Mouse (Mus musculus) myocyte (in vitro differentiated cells): ENCODE data around the gene Gan. TPM values are rescaled to one million over a fixed set of nuclear protein-coding genes. Genes with fewer than 3 reads are reported as not detected.

Source experiments
- H3K27me3 ChIP-seq: one replicate; pipeline ENCODE4 v1.6.1; 2011; ENCODE audit not compliant: control insufficient read depth, insufficient read depth, insufficient read length
- H3K36me3 ChIP-seq: one replicate; pipeline ENCODE4 v1.6.1; 2011; ENCODE audit not compliant: control insufficient read depth, insufficient read depth
- H3K4me2 ChIP-seq: one replicate; pipeline ENCODE4 v1.6.1; 2011; ENCODE audit warnings: low read depth, control low read depth
- H3K4me3 ChIP-seq: one replicate; pipeline ENCODE4 v1.5.1; 2011; ENCODE audit warnings: mild to moderate bottlenecking, control low read depth, moderate library complexity
- H3K79me2 ChIP-seq: one replicate; pipeline ENCODE4 v1.6.1; 2011; ENCODE audit not compliant: control insufficient read depth, insufficient read depth
- H3ac ChIP-seq: one replicate; pipeline ENCODE4 v1.6.1; 2011; ENCODE audit not compliant: control insufficient read depth, insufficient read length
- CEBPB ChIP-seq: IDR thresholded peaks from 2 replicates; pipeline ENCODE4 v1.6.1; 2011; ENCODE audit warnings: mild to moderate bottlenecking, moderate library complexity; ENCODE audit not compliant: poor library complexity, insufficient read depth, severe bottlenecking
- E2F4 ChIP-seq: IDR thresholded peaks from one replicate; pipeline ENCODE4 v1.6.1; 2011; ENCODE audit warnings: mild to moderate bottlenecking, control low read depth, moderate library complexity; ENCODE audit not compliant: insufficient read depth
- MAX ChIP-seq: IDR thresholded peaks from one replicate; pipeline ENCODE4 v1.6.1; 2011; ENCODE audit warnings: low read depth, mild to moderate bottlenecking, control low read depth
- MYOD1 ChIP-seq, 3 experiments: IDR thresholded peaks; one replicate each; pipeline ENCODE4 v1.6.1; 2011; ENCODE audit warnings: control low read depth in 2 of 3, low read depth in 2 of 3, mild to moderate bottlenecking in 2 of 3, moderate library complexity in 1 of 3; ENCODE audit not compliant: insufficient read length in 2 of 3, control insufficient read depth in 1 of 3
- MYOG ChIP-seq, 3 experiments: IDR thresholded peaks; one replicate each; pipeline ENCODE4 v1.6.1; 2011; ENCODE audit warnings: control low read depth in 2 of 3, low read depth in 2 of 3, mild to moderate bottlenecking in 2 of 3; ENCODE audit not compliant: insufficient read length in 2 of 3, control insufficient read depth in 1 of 3, insufficient read depth in 1 of 3
- POLR2A ChIP-seq: IDR thresholded peaks from one replicate; pipeline ENCODE4 v1.6.1; 2011; ENCODE audit warnings: low read depth, mild to moderate bottlenecking, control low read depth, moderate library complexity; ENCODE audit not compliant: insufficient read length
- POLR2AphosphoS2 ChIP-seq: IDR thresholded peaks from one replicate; pipeline ENCODE4 v1.6.1; 2011; ENCODE audit warnings: low read depth, control low read depth; ENCODE audit not compliant: insufficient read length
- REST ChIP-seq: IDR thresholded peaks from one replicate; pipeline ENCODE4 v1.6.1; 2011; ENCODE audit warnings: mild to moderate bottlenecking, control low read depth, moderate library complexity; ENCODE audit not compliant: insufficient read depth, insufficient read length
- SRF ChIP-seq: IDR thresholded peaks from one replicate; pipeline ENCODE4 v1.6.1; 2011; ENCODE audit warnings: low read depth; ENCODE audit not compliant: control insufficient read depth, insufficient read length
- TCF12 ChIP-seq: IDR thresholded peaks from one replicate; pipeline ENCODE4 v1.6.1; 2011; ENCODE audit warnings: mild to moderate bottlenecking, control low read depth; ENCODE audit not compliant: poor library complexity, insufficient read depth, severe bottlenecking
- TCF3 ChIP-seq: IDR thresholded peaks from one replicate; pipeline ENCODE4 v1.6.1; 2011; ENCODE audit warnings: low read depth, control low read depth; ENCODE audit not compliant: insufficient read length
- USF1 ChIP-seq: IDR thresholded peaks from one replicate; pipeline ENCODE4 v1.6.1; 2011; ENCODE audit warnings: low read depth, mild to moderate bottlenecking, control low read depth, moderate library complexity
- polyA plus RNA-seq: library from polyadenylated mRNA; unstranded; fragments of >200 nt; fragmentation: generic; extraction: Trizol; gene quantifications from one replicate; pipeline ENCODE4 v1.2.1, GENCODE M21; 2012; ENCODE audit warnings: missing spikeins

Gan gene
- polyA plus RNA-seq, 1 experiment = 3.7 TPM

GRCm38 (mm10) chr8:117156866-117157768, 818 bp upstream of the Gan start:
- TF ChIP-seq MYOG (IDR thresholded peaks at IDR 0.05; ENCODE audit: control insufficient read depth in 1 of 3, insufficient read depth in 1 of 3, insufficient read length in 2 of 3, low read depth in 2 of 3) = no peak
- Histone ChIP-seq H3K36me3 (no peaks in the 10 kb centered on the region), H3K4me3 (peak overlapping the region; percentile 76), H3K79me2 (peaks cover 51% of the 10 kb centered on the region), H3K4me2 (peak overlapping the region; percentile 80), H3ac (peak overlapping the region; percentile 59), H3K27me3 (no peaks in the 10 kb centered on the region)

GRCm38 (mm10) chr8:117157769-117158091, 205 bp upstream of the Gan start:
- no peaks in the 10 kb centered on the region for H3K36me3 ChIP-seq
- TF ChIP-seq MAX (no peak), CEBPB (no peak), TCF12 (no peak), REST (no peak), USF1 (no peak), POLR2A (peak; percentile 85), E2F4 (peak; percentile 2), SRF (peak; percentile 91), POLR2AphosphoS2 (peak; percentile 66), TCF3 (no peak), MYOG (IDR thresholded peaks at IDR 0.05; ENCODE audit: control insufficient read depth in 1 of 3, insufficient read depth in 1 of 3, insufficient read length in 2 of 3, low read depth in 2 of 3) (peak in 1 of 3 experiments; percentile 5), MYOD1 (IDR thresholded peaks at IDR 0.05; ENCODE audit: control insufficient read depth in 1 of 3, insufficient read length in 2 of 3, low read depth in 2 of 3) (no peak)
- peak overlapping the region; percentile 59 for H3ac ChIP-seq
- peak overlapping the region; percentile 76 for H3K4me3 ChIP-seq
- H3K27me3 ChIP-seq = no peaks in the 10 kb centered on the region
- H3K79me2 ChIP-seq = peaks cover 57% of the 10 kb centered on the region
- peak overlapping the region; percentile 80 for H3K4me2 ChIP-seq

GRCm38 (mm10) chr8:117159031-117159430, 1.1 kb downstream of the Gan start:
- no peak for TF ChIP-seq POLR2A
- no peak for TF ChIP-seq TCF3
- peak overlapping the region; percentile 91 for H3K4me2 ChIP-seq
- no peaks in the 10 kb centered on the region for H3K27me3 ChIP-seq
- H3K4me3 ChIP-seq = peak overlapping the region; percentile 76
- H3ac ChIP-seq = peak overlapping the region; percentile 59
- no peaks in the 10 kb centered on the region for H3K36me3 ChIP-seq
- peaks cover 59% of the 10 kb centered on the region for H3K79me2 ChIP-seq

GRCm38 (mm10) chr8:117164912-117165311, 7.0 kb downstream of the Gan start:
- Histone ChIP-seq H3ac (no peak overlapping the region), H3K4me2 (peak overlapping the region; percentile 14), H3K4me3 (no peak overlapping the region), H3K27me3 (no peaks in the 10 kb centered on the region), H3K79me2 (peaks cover 34% of the 10 kb centered on the region), H3K36me3 (no peaks in the 10 kb centered on the region)
- TF ChIP-seq MYOG (IDR thresholded peaks at IDR 0.05; ENCODE audit: control insufficient read depth in 1 of 3, insufficient read depth in 1 of 3, insufficient read length in 2 of 3, low read depth in 2 of 3) (peak in 1 of 3 experiments; percentile 72), USF1 (no peak), SRF (no peak), MYOD1 (IDR thresholded peaks at IDR 0.05; ENCODE audit: control insufficient read depth in 1 of 3, insufficient read length in 2 of 3, low read depth in 2 of 3) (peak in 1 of 3 experiments; percentile 54), MAX (no peak), POLR2AphosphoS2 (no peak), REST (no peak), POLR2A (no peak), TCF12 (no peak), TCF3 (no peak), E2F4 (no peak), CEBPB (no peak)

GRCm38 (mm10) chr8:117165542-117165941, 7.6 kb downstream of the Gan start:
- TF ChIP-seq POLR2AphosphoS2 (no peak), SRF (no peak), CEBPB (no peak), MAX (no peak)
- H3K4me2 ChIP-seq = no peak overlapping the region
- H3K36me3 ChIP-seq = no peaks in the 10 kb centered on the region
- H3K4me3 ChIP-seq = no peak overlapping the region
- H3ac ChIP-seq = no peak overlapping the region
- H3K27me3 ChIP-seq = no peaks in the 10 kb centered on the region
- H3K79me2 ChIP-seq = peaks cover 28% of the 10 kb centered on the region
